ENCODE assay signal across 11 mouse cellular contexts in the genomic region with DNA sequence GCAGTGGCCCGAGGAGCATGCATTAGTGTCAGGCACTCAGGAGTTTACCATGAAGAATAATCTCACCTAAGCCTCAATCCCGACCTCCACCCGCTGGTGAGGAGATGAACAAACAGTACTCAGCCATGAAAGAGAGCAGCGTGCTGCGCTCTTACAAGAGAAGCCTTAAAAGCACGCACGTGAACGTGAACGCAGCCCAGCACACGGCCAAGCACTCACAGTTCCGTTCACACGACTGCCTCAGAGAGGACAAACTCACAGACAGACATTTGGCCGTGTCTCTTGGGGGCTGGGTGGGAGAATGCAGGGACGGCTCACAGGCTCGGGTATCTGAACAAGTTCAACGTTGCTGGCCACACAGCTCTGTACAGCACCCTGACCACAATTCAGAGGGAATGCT. TPM values are rescaled to one million over a fixed set of nuclear protein-coding genes. Genes with fewer than 3 reads are reported as not detected.
A peak's percentile ranks its signal among the peaks of the same experiment; 100 is the strongest.
DNase-seq lines count a peak whose midpoint lies in the region; ATAC-seq and TF ChIP-seq lines count a peak whose summit lies in the region.
"Had no signal": no experiment of that assay in that cellular context is flagged by ENCODE, and none has a peak within 500 bp of the region (broad histone marks: within the 10 kb centered on the region; RNA-seq: fewer than 3 reads in every experiment).

No protein-coding gene starts in this region.

- no peak for TF ChIP-seq CTCF in lung, embryonic 14.5 days (IDR thresholded peaks at IDR 0.05; ENCODE audit: low read depth)
- TF ChIP-seq CTCF in intestine, postnatal 0 days (IDR thresholded peaks at IDR 0.05; ENCODE audit: low read depth): no peak

- peak overlapping the region; percentile 98; the same call in 1 of the 2 replicates for H3K4me2 ChIP-seq in lung, embryonic 14.5 days
- peak overlapping the region; percentile 41 for H3K4me2 ChIP-seq in intestine, postnatal 0 days (replicated peaks; ENCODE audit: low read depth)
- peak overlapping the region; percentile 88 for H3K4me2 ChIP-seq in neural tube, embryonic 14.5 days (ENCODE audit: low read depth, low read length)
- H3K4me2 ChIP-seq: stomach, embryonic 15.5 days had no signal

- no peak overlapping the region for H3K9ac ChIP-seq in lung, embryonic 14.5 days
- peak overlapping the region; percentile 26; the same call in 1 of the 2 replicates for H3K9ac ChIP-seq in intestine, postnatal 0 days (ENCODE audit: low read depth, low read length)
- no peak overlapping the region for H3K9ac ChIP-seq in neural tube, embryonic 14.5 days (replicated peaks; ENCODE audit: low read depth, low read length)
- H3K9ac ChIP-seq: limb, embryonic 12.5 days; stomach, embryonic 15.5 days had no signal

- H3K27me3 ChIP-seq in lung, embryonic 14.5 days (ENCODE audit: insufficient read depth, low read length): no peaks in the 10 kb centered on the region
- H3K27me3 ChIP-seq in intestine, postnatal 0 days (replicated peaks; ENCODE audit: control insufficient read depth, insufficient read depth, low read length): no peaks in the 10 kb centered on the region
- no peaks in the 10 kb centered on the region for H3K27me3 ChIP-seq in neural tube, embryonic 14.5 days (ENCODE audit: control insufficient read depth, insufficient read depth, low read length)
- H3K27me3 ChIP-seq: limb, embryonic 12.5 days; stomach, embryonic 15.5 days had no signal

- peaks cover 21% of the 10 kb centered on the region for H3K4me1 ChIP-seq in lung, embryonic 14.5 days (ENCODE audit: insufficient read depth)
- H3K4me1 ChIP-seq in intestine, postnatal 0 days (replicated peaks; ENCODE audit: control insufficient read depth, insufficient read depth, low read length): peaks cover 28% of the 10 kb centered on the region
- H3K4me1 ChIP-seq in neural tube, embryonic 14.5 days (ENCODE audit: control insufficient read depth, insufficient read depth, low read length): peaks cover 69% of the 10 kb centered on the region

- no peak for ATAC-seq in lung, embryonic 14.5 days (ENCODE audit: insufficient read depth)
- no peak for ATAC-seq in intestine, postnatal 0 days
- ATAC-seq in neural tube, embryonic 14.5 days (ENCODE audit: low read depth): no peak

- H3K27ac ChIP-seq in lung, embryonic 14.5 days (ENCODE audit: low read depth): no peak overlapping the region
- H3K27ac ChIP-seq in intestine, postnatal 0 days (ENCODE audit: low read depth, low read length): peak overlapping the region; percentile 60
- no peak overlapping the region for H3K27ac ChIP-seq in neural tube, embryonic 14.5 days (ENCODE audit: low read depth, low read length)
- H3K27ac ChIP-seq: limb, embryonic 12.5 days; stomach, embryonic 15.5 days had no signal

- peaks cover 22% of the 10 kb centered on the region; the same call in 1 of the 2 replicates for H3K36me3 ChIP-seq in lung, embryonic 14.5 days (ENCODE audit: insufficient read depth)
- H3K36me3 ChIP-seq in intestine, postnatal 0 days (ENCODE audit: control insufficient read depth, insufficient read depth): 0 out of 2 replicates have a peak, but pooled peaks cover 4% of the 10 kb centered on the region
- no peaks in the 10 kb centered on the region for H3K36me3 ChIP-seq in neural tube, embryonic 14.5 days (ENCODE audit: control insufficient read depth, insufficient read depth, low read length)
- H3K36me3 ChIP-seq: stomach, embryonic 15.5 days had no signal

- DNase-seq in cerebellum, postnatal 25 days: peak; percentile 26 to 38
- DNase-seq in cerebellum, postnatal 36 days: no peak
- DNase-seq in lung, embryonic 14.5 days: no peak
- DNase-seq in lung, adult 18-20 months: no peak
- DNase-seq in layer of hippocampus, postnatal 36 days: no peak
- no peak for DNase-seq in natural killer cell, adult 2 months (ENCODE audit: low spot score in 2 of 2)

- 49% methylated on average over 16 of the region's 16 CpGs for WGBS in lung, embryonic 14.5 days
- WGBS in intestine, postnatal 0 days: 64% methylated on average over 16 of the region's 16 CpGs
- 54% methylated on average over 16 of the region's 16 CpGs for WGBS in neural tube, embryonic 14.5 days

- no peaks in the 10 kb centered on the region for H3K9me3 ChIP-seq in lung, embryonic 14.5 days (ENCODE audit: low read depth, low read length)
- H3K9me3 ChIP-seq in intestine, postnatal 0 days (ENCODE audit: control insufficient read depth): no peaks in the 10 kb centered on the region
- H3K9me3 ChIP-seq in neural tube, embryonic 14.5 days (ENCODE audit: control insufficient read depth, low read length): no peaks in the 10 kb centered on the region
- H3K9me3 ChIP-seq: limb, embryonic 12.5 days; stomach, embryonic 15.5 days had no signal

- no peak overlapping the region for H3K4me3 ChIP-seq in lung, embryonic 14.5 days (ENCODE audit: low read depth, low read length)
- no peak overlapping the region for H3K4me3 ChIP-seq in intestine, postnatal 0 days (ENCODE audit: low read depth, low read length)
- H3K4me3 ChIP-seq in neural tube, embryonic 14.5 days (ENCODE audit: low read depth, low read length): 0 out of 2 replicates have a peak overlapping the region, but pooled peaks have one; percentile 12
- H3K4me3 ChIP-seq: limb, embryonic 12.5 days; stomach, embryonic 15.5 days had no signal

RNA-seq across cellular contexts. Expression of a gene that starts 4.2 kb away (rescaled TPM):
- polyA plus RNA-seq in lung, embryonic 14.5 days (2014; fragmentation: Nextera tagmentation; extraction: Ambion mirVana): 23.0 and 25.0 TPM in 2 replicates
- 6.9 and 8.3 TPM in 2 replicates for polyA plus RNA-seq in intestine, postnatal 0 days (2015; fragmentation: Nextera tagmentation; extraction: Ambion mirVana)
- 36.2 and 40.2 TPM in 2 replicates for polyA plus RNA-seq in neural tube, embryonic 14.5 days (2014; fragmentation: Nextera tagmentation; extraction: Ambion mirVana)
- total RNA-seq in layer of hippocampus, postnatal 36 days (2021): 100 to 1,000 TPM in 1 of 2 experiments, 10 to 100 TPM in 1; 93.6 to 102 TPM
- total RNA-seq: granulocyte monocyte progenitor cell, adult 5-6 weeks had no signal

RNA-seq across cellular contexts. Expression of a gene that starts 58.3 kb away (rescaled TPM):
- polyA plus RNA-seq in lung, embryonic 14.5 days (2014; fragmentation: Nextera tagmentation; extraction: Ambion mirVana): 198 and 202 TPM in 2 replicates
- polyA plus RNA-seq in intestine, postnatal 0 days (2015; fragmentation: Nextera tagmentation; extraction: Ambion mirVana): 264 and 267 TPM in 2 replicates
- polyA plus RNA-seq in neural tube, embryonic 14.5 days (2014; fragmentation: Nextera tagmentation; extraction: Ambion mirVana): 427 and 428 TPM in 2 replicates
- total RNA-seq in layer of hippocampus, postnatal 36 days (2021): 100 to 1,000 TPM; 160 to 180 TPM

Comparison
In these comparisons a context has a peak if more than half of its experiments do, and no peak if none do; other contexts are left out.
1. DNase-seq: peak in cerebellum, postnatal 25 days (2 of 2); none in cerebellum, postnatal 36 days (0 of 2), lung, embryonic 14.5 days (single experiment), lung, adult 18-20 months (0 of 2), layer of hippocampus, postnatal 36 days (0 of 2) and natural killer cell, adult 2 months (0 of 2).
2. H3K4me2 ChIP-seq: peak in every context shown above with its lines; median percentile 98 in lung, embryonic 14.5 days; 88 in neural tube, embryonic 14.5 days; 41 in intestine, postnatal 0 days.